Mouse (Mus musculus) cerebellum, adult 8-10 months (tissue): ENCODE measurements around the gene Gna12.

Source experiments
- DNase-seq: peaks from one replicate; pipeline ENCODE4 v3.0.0; 2022

The Gna12 gene

GRCm38 (mm10) chr5:140749062-140749875 is 81.0 kb downstream of the Gna12 start:
- DNase-seq: peak; percentile 69

GRCm38 (mm10) chr5:140748425-140748824 is 81.8 kb downstream of the Gna12 start:
- DNase-seq: no peak

GRCm38 (mm10) chr5:140743706-140744131 is 86.5 kb downstream of the Gna12 start:
- DNase-seq: no peak

DNA sequence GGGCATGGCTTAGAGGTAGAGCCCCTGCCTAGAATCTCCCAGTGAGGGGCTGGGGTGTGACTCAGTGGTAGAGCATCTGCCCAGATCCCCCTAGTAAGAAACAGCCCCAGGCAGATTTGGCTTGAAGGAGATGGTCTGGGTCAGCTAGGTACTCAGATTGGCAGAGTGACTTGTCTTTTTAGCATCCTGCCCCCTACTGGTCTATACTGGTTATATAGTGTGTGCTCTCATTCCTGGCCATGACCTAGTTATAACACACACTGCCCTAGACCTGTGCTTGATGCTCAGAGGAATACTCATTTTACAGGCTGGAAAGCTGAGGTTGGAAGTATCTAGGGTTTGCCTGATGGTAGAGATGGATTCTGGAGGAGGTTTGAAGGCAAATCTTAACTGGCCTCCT is 88.4 kb downstream of the Gna12 start:
- no peak for DNase-seq

- DNase-seq: no peak
Measured at GRCm38 (mm10) chr5:140741040-140741439, 89.2 kb downstream of the Gna12 start.

GRCm38 (mm10) chr5:140739813-140740212 is 90.4 kb downstream of the Gna12 start:
- DNase-seq: no peak

DNA sequence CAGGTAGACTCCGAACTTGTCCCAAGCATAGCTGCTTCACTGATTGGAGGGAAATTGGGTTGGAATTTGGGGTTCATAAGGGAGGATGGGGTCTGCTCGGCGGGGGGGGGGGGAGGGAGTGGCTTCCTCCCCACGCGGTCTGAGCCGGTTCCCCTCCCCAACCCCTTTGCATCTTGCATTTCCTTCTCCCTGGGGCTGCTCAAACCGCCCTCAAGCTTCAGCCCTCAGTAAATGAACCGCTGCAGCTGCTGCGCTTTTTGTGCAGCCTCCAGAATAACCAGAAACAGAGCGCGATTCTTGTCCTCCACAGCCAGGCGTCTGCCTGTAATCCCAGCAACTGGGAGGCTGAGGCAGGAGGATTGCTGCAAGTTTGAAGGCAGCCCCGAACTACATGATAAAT is 94.1 kb downstream of the Gna12 start:
- no peak for DNase-seq

- DNase-seq: no peak
Measured at GRCm38 (mm10) chr5:140735297-140735696, 94.9 kb downstream of the Gna12 start.

- no peak for DNase-seq
Measured at GRCm38 (mm10) chr5:140733336-140733735, 96.9 kb downstream of the Gna12 start.

DNA sequence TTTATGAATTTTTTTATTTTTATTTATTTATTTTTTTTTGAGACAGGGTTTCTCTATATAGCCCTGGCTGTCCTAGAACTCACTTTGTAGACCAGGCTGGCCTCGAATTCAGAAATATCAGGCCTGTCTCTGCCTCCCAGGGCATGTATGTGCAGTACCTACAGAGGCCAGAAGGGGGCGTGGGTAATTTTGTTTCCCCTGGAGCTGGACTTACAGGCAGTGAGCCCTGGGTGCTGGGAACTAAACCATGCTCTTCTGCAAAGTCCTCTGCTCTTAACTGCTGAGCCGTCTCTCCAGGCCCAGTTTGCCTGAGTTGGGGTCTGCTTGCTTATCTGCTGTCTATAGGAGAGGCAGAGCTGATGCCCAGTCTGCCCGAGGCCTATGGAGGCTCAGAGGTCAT is 98.0 kb downstream of the Gna12 start:
- DNase-seq: no peak

DNA sequence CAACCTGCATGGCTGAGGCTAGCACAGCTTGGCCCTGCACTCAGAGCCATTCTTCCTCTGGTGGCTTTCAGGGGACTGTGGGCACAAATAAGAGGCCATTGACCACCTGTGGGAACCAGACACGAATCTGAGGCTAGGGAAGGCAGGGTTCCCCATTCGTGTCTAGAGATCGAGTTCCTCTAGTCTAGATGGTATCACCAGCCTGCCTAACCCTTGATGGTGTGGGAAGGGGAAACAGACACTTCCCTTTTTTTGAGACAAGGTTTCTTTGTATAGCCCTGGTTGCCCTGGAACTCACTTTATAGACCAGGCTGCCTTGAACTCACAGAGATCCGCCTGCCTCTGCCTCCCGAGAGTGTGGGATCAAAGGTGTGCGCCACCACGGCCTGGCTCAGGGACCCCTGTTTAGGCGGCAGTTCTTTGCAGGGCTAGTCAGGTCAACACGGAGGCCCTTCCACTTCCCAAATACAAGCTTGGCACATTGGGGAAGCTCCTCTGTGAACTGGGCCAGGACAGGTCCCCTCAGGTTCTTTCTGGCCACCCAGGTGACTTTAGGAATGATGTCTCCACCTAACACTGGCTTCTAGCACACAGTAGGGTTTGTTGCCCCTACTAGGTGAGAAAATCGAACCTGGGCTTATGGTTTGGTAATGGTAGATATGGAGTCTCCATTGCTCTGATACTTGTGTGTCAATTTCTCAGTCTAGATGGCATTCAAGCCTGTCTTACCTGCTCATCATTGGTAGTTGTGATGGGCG is 99.0 kb downstream of the Gna12 start:
- DNase-seq: no peak

DNA sequence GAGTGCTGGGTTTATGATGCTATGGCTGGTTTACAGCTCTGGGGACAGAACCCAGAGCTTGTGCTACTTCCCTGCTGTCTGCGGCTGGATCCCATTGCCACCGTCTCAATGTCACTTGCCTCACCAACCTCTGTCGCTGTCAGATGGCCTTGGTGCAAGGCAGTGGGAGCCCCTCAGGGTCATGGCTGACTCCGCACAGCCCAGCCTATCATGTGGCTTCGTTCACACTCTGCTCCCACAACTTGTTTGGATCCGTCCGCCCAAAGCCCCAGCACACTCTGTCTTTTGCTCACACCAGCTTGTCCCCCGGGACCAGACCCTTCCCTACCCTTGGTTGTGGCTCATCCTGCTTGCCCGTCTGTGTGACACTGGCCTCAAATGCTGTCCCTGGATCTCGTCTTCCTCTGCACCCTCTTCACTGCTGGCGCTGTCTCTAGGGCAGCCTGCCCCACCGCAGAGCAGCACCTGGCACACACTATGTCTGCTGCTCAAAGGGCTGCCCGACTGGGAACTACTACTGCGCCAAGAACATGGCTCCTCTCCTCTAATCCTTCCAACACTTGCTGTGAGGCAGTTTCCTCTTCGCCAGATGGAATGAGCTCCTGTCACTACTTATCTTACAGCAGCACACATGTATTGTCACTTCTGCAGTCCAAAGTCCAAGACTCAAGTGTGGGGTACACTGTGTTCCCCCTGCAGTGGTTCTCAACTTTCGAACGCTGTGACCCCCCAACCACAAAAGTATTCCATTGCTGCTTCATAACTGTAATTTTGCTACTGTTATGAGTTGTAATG is 103.1 kb downstream of the Gna12 start:
- no peak for DNase-seq

DNA sequence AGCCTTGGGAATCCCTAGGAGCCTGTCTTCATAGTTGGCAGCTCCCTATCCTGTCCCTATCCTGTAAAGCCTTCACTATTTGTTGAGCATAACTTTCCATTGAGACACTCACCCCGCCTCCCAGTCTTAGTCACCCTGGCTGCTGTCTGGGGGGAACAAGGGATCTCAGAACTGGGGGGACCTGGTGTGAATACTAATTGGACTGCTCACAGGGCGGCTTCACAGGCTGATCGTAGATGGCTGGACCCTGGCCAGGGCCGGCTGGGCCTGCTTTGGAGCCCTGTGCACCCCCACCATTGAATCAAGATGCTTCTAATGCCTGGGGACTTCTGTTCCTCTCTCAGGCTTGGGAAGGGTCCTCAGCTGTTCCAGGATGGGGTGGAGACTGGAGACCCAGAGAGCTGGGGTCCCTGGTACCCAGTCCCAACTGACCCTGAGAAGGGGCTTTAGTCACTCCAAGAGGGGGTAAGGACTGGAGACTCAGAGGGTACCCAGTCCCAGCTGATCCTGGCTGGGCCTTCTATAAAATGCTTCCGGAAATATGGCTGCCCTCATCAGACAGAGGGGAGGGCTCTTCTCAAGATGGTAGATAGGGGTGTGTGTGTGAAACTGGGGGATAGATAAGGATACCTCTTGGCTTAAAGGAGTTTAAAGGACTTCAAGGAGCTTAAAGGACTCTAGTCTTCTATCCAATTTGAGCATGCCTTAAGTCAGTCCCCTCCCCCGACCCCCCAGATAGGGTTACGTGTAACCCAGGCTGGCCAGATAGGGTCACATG is 104.0 kb downstream of the Gna12 start:
- DNase-seq: no peak

GRCm38 (mm10) chr5:140723822-140724221 is 106.4 kb downstream of the Gna12 start, which contains the start of gene Amz1:
Amz1 (plus strand) TSS chr5:140724127.
- DNase-seq: no peak

- no peak for DNase-seq
Measured at GRCm38 (mm10) chr5:140722121-140722520, 108.1 kb downstream of the Gna12 start.

GRCm38 (mm10) chr5:140720773-140721172 is 109.5 kb downstream of the Gna12 start:
- DNase-seq: no peak

- DNase-seq: no peak
Measured at GRCm38 (mm10) chr5:140711040-140711439, 119.2 kb downstream of the Gna12 start.

DNA sequence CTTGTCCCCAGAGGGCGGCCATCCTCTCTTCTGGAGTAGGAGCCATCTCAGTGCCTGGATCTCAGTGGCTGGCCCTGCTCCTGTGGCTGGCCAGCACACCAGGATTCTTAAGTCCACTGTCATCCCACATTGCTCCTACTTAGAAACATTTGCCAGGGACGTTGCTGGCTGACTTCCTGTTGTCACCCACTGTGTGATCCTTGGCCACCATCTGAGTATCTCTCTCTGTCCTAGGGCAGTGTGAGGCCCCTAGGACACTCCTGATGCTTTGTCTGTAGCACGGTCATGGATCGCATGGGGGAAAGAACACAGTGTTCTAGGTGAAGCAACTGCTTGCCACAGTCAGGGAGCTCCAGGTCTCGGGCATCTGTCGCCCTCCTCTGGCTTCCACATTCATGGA is 119.9 kb downstream of the Gna12 start:
- DNase-seq: no peak
